Mouse (Mus musculus): ENCODE measurements around the gene Patj.

GRCm38 (mm10) chr4:98700156-98700555 lies 304.6 kb downstream of the Patj start:
- TF ChIP-seq NANOG (IDR thresholded peaks at IDR 0.05; ENCODE audit: borderline replicate concordance, low read length) (no peak), CTCF (conservative IDR thresholded peaks at IDR 0.05; ENCODE audit: low read length) (no peak)

Measured in E14TG2a.4 (cell line).